Mouse (Mus musculus) stomach, postnatal 0 days (tissue): Measurements from ENCODE around the gene Pkib. TPM values are rescaled to one million over a fixed set of nuclear protein-coding genes. Genes with fewer than 3 reads are reported as not detected.

Experiments used
- ATAC-seq: fragments of 200-750 bp; cut with Nextera tagmentation; 2 replicates; pipeline ENCODE4 v1.8.0; 2017; ENCODE audit not compliant: low FRiP score, low TSS enrichment
- DNase-seq: peaks from one replicate; pipeline ENCODE4 v3.0.0-alpha.2; 2016; ENCODE audit warnings: low spot score
- H3K27ac ChIP-seq: fragments of 300-500 bp; sonication (generic); replicated peaks from 2 replicates; pipeline ENCODE4 v1.5.1; 2014; ENCODE audit warnings: mild to moderate bottlenecking, control low read depth
- H3K27me3 ChIP-seq: fragments of 300-500 bp; sonication (generic); 2 replicates; pipeline ENCODE4 v1.6.1; 2014; ENCODE audit warnings: low read length; ENCODE audit not compliant: control insufficient read depth, insufficient read depth
- H3K36me3 ChIP-seq: fragments of 300-500 bp; sonication (generic); 2 replicates; pipeline ENCODE4 v1.6.1; 2014; ENCODE audit warnings: low read length, mixed read lengths; ENCODE audit not compliant: control insufficient read depth, insufficient read depth
- H3K4me1 ChIP-seq: fragments of 300-500 bp; sonication (generic); replicated peaks from 2 replicates; pipeline ENCODE4 v1.6.1; 2014; ENCODE audit warnings: antibody characterized with exemption; ENCODE audit not compliant: control insufficient read depth, insufficient read depth
- H3K4me2 ChIP-seq: fragments of 300-500 bp; sonication (generic); replicated peaks from 2 replicates; pipeline ENCODE4 v1.6.1; 2014; ENCODE audit warnings: low read depth, mild to moderate bottlenecking, control low read depth, moderate library complexity
- H3K4me3 ChIP-seq: fragments of 300-500 bp; sonication (generic); 2 replicates; pipeline ENCODE4 v1.5.1; 2014; ENCODE audit warnings: low read depth, low read length, control low read depth
- H3K9ac ChIP-seq: fragments of 300-500 bp; sonication (generic); 2 replicates; pipeline ENCODE4 v1.6.1; 2014; ENCODE audit warnings: mild to moderate bottlenecking, low read length, control low read depth, mixed read lengths
- H3K9me3 ChIP-seq: fragments of 300-500 bp; sonication (generic); 2 replicates; pipeline ENCODE4 v1.6.1; 2016; ENCODE audit warnings: low read length; ENCODE audit not compliant: control insufficient read depth
- CTCF ChIP-seq: IDR thresholded peaks from 2 replicates; pipeline ENCODE4 v1.5.1; 2016; ENCODE audit warnings: antibody characterized with exemption, low read depth, mild to moderate bottlenecking, moderate library complexity
- EP300 ChIP-seq: optimal IDR thresholded peaks from 2 replicates; pipeline ENCODE3; 2016; ENCODE audit warnings: antibody characterized with exemption
- WGBS: fragments of 180-500 bp; shearing (Covaris S2); extraction: QIAGEN DNeasy Blood & Tissue Kit; methylation state at CpG from one replicate; pipeline ENCODE4 v1.1.7; 2014; 5-methylcytosine and 5-hydroxymethylcytosine counted together
- polyA plus RNA-seq: library from polyadenylated mRNA; unstranded; fragments of >200 nt; fragmentation: Nextera tagmentation; extraction: Ambion mirVana; gene quantifications from 2 replicates; pipeline ENCODE4 v1.2.1, GENCODE M21; 2015

The Pkib gene
- polyA plus RNA-seq, 1 experiment from 2014 or later, result 2.1 TPM

GRCm38 (mm10) chr10:57753343-57753742 is 121.6 kb downstream of the Pkib start:
- Histone ChIP-seq H3K4me2 (no peak overlapping the region), H3K4me3 (no peak overlapping the region), H3K36me3 (no peaks in the 10 kb centered on the region), H3K9ac (no peak overlapping the region), H3K9me3 (no peaks in the 10 kb centered on the region), H3K27me3 (no peaks in the 10 kb centered on the region), H3K4me1 (no peaks in the 10 kb centered on the region), H3K27ac (no peak overlapping the region)
- ATAC-seq (no peak), DNase-seq (no peak)
- 56% methylated on average over 1 of the region's 1 CpGs for WGBS
- no peak for TF ChIP-seq EP300
- no peak for TF ChIP-seq CTCF

DNA sequence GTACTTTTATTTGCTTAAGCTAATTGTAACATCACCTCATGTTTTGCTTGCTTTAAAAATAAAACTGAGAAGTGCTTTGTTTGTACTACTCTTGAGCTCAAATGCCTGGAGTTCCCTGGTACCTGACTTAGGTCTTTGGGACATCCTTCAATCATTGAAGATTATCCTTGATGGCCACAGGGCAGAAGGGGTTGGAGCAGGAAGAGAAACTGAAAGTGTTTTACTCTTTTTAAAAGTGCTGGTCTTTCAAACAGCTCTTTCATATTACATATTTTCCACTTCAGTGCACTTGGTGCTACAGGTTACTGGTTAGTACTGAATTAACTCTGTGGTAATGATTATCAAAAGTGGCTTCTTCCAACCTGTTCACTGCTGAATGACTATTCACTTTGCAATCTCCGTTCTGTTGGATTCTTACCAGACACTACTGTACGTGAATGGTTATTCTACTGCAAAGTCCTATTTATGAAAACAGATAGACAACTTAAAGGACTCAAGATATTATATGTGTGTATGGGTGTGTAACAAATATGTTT is 123.5 kb downstream of the Pkib start:
- Histone ChIP-seq H3K36me3 (no peaks in the 10 kb centered on the region), H3K4me3 (no peak overlapping the region), H3K27me3 (no peaks in the 10 kb centered on the region), H3K9me3 (no peaks in the 10 kb centered on the region), H3K4me2 (no peak overlapping the region), H3K27ac (no peak overlapping the region), H3K4me1 (no peaks in the 10 kb centered on the region), H3K9ac (no peak overlapping the region)
- TF ChIP-seq EP300 (no peak), CTCF (no peak)
- no peak for DNase-seq
- WGBS, result 86% methylated on average over 2 of the region's 2 CpGs
- ATAC-seq, result no peak

- Histone ChIP-seq H3K4me2 (no peak overlapping the region), H3K9ac (no peak overlapping the region), H3K27me3 (no peaks in the 10 kb centered on the region), H3K4me3 (no peak overlapping the region), H3K27ac (no peak overlapping the region), H3K36me3 (no peaks in the 10 kb centered on the region), H3K9me3 (no peaks in the 10 kb centered on the region), H3K4me1 (no peaks in the 10 kb centered on the region)
- no peak for ATAC-seq
- 95% methylated on average over 2 of the region's 2 CpGs for WGBS
- no peak for DNase-seq
- TF ChIP-seq EP300 (no peak), CTCF (no peak)
Measured at GRCm38 (mm10) chr10:57758999-57759398, 127.2 kb downstream of the Pkib start.

- Histone ChIP-seq H3K27me3 (no peaks in the 10 kb centered on the region), H3K4me1 (no peaks in the 10 kb centered on the region), H3K4me2 (no peak overlapping the region), H3K9me3 (no peaks in the 10 kb centered on the region), H3K4me3 (no peak overlapping the region), H3K36me3 (no peaks in the 10 kb centered on the region), H3K9ac (no peak overlapping the region), H3K27ac (no peak overlapping the region)
- DNase-seq (no peak), ATAC-seq (no peak)
- WGBS, result 56% methylated on average over 3 of the region's 3 CpGs
- no peak for TF ChIP-seq EP300
- TF ChIP-seq CTCF, result no peak
Measured at GRCm38 (mm10) chr10:57760694-57761093, 128.9 kb downstream of the Pkib start.

GRCm38 (mm10) chr10:57763044-57763443 is 131.3 kb downstream of the Pkib start:
- Histone ChIP-seq H3K4me2 (no peak overlapping the region), H3K36me3 (no peaks in the 10 kb centered on the region), H3K9me3 (no peaks in the 10 kb centered on the region), H3K4me1 (no peaks in the 10 kb centered on the region), H3K4me3 (no peak overlapping the region), H3K9ac (no peak overlapping the region), H3K27ac (no peak overlapping the region), H3K27me3 (no peaks in the 10 kb centered on the region)
- ATAC-seq (peak; percentile 96), DNase-seq (peak; percentile 39)
- 3% methylated on average over 1 of the region's 1 CpGs for WGBS
- TF ChIP-seq EP300 (no peak), CTCF (no peak)

- Histone ChIP-seq H3K27ac (no peak overlapping the region), H3K4me3 (no peak overlapping the region)
Measured at GRCm38 (mm10) chr10:57783289-57784130, 151.7 kb downstream of the Pkib start.

More at GRCm38 (mm10) chr10:57783289-57784130, 151.7 kb downstream of the Pkib start:
- WGBS, result 49% methylated on average over 12 of the region's 13 CpGs
- Histone ChIP-seq H3K27me3 (no peaks in the 10 kb centered on the region), H3K9me3 (no peaks in the 10 kb centered on the region), H3K4me1 (no peaks in the 10 kb centered on the region), H3K9ac (no peak overlapping the region), H3K4me2 (no peak overlapping the region), H3K36me3 (no peaks in the 10 kb centered on the region)
- TF ChIP-seq EP300, result no peak
- no peak for TF ChIP-seq CTCF
- no peak for ATAC-seq
- no peak for DNase-seq
